Mouse (Mus musculus) stomach, postnatal 0 days (tissue): ENCODE results near the gene Myrfl.

Experiments used
- CTCF ChIP-seq: IDR thresholded peaks from 2 replicates; pipeline ENCODE4 v1.5.1; 2016; ENCODE audit warnings: antibody characterized with exemption, low read depth, mild to moderate bottlenecking, moderate library complexity
- EP300 ChIP-seq: optimal IDR thresholded peaks from 2 replicates; pipeline ENCODE3; 2016; ENCODE audit warnings: antibody characterized with exemption

DNA sequence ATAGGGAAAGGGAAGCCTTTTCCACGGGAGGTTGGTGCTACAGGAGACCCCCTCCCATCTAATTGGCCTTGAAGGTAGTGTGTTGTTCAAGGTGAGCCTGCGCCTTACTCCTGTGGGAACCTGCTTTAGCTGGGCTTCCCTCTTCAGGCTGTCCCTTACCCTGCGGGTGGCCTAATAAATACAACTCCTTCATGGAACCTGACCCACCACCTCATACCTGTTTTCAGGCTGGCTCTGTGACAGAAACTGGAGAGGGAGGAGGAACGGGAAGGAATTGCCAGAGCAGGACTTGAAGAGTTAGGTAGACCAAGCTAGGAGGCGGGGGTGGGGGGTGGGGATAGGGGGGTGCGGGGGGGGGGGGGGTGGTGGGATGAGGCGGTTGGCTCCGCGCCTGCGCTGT lies 167.9 kb downstream of the Myrfl start:
- TF ChIP-seq EP300 = no peak
- TF ChIP-seq CTCF = no peak
